Mouse (Mus musculus) monocyte, adult 59 days (primary cell): Measurements from ENCODE around the gene Gm3696. TPM values are rescaled to one million over a fixed set of nuclear protein-coding genes. Genes with fewer than 3 reads are reported as not detected.

ENCODE experiments used
- total RNA-seq, 2 experiments: library from RNA; stranded (reverse); gene quantifications; one replicate each; pipeline ENCODE4 v1.2.4; 2023

Gm3696 gene
- not detected for total RNA-seq

DNA sequence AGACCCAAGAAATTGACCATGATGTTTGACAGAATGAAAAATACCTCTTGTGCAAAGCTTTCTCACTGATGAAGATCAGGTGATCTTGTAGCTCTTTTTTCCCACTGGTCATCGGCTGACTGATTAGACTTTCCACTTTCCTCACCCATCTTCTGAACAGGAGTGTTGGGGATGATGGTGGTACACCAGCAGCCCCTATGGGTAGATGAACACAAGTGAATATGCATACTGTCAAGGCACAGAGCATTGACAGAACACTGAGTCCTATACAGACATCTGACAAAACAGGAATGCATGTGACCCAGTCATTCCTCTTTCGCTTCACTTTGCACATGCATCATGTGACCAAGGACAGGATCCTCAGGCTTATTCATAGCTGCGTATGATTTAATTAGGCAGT, at the start of gene Gm3696:
Gene Gm3696 (minus strand): TSS at position 101 of the 400 bp plus-strand sequence.

DNA sequence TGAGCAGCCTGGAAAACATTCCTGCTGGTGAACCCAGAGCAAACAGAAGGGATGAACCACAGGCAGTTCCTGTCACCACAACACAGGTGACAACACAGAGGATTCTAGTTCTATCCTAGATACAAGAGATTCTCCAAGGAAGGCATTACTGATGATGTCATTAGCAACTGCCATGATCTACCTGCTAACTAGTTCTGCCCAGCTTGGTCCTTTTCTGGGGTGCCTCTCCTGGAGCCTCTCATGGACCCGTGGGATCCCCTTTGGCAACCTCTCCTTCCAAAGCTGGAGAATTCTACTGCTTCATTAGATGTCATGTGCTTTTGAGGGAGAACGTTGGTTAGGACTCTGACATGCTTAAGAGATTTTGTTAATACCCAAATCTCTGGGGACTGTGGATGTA, 24.9 kb upstream of the Gm3696 start, which contains the start of gene Gm6676:
Gene Gm6676 (minus strand): TSS at position 101 of the 400 bp plus-strand sequence.

DNA sequence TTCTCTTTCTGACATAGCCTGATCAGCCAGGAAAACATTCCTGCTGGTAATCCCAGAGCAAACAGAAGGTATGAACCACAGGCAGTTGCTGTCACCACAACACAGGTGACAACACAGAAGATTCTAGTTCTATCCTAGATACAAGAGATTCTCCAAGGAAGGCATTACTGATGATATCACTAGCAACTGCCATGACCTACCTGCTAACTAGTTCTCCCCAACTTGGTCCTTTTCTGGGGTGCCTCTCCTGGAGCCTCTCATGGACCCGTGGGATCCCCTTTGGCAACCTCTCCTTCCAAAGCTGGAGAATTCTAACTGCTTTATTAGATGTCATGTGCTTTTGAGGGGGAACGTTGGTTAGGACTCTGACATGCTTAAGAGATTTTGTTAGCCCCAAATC, 55.6 kb downstream of the Gm3696 start, which contains the start of gene Gm3685:
Gene Gm3685 (minus strand): TSS at position 101 of the 400 bp plus-strand sequence.

Other genes starting within 250 kb of the Gm3696 start
- not detected for gene Gm3667, start 210.7 kb downstream of the Gm3696 start, total RNA-seq
- not detected for gene Gm6356, start 126.8 kb downstream of the Gm3696 start, total RNA-seq
- not detected for gene Gm10406, start 73.2 kb downstream of the Gm3696 start, total RNA-seq
- gene Gm3685, start 55.7 kb downstream of the Gm3696 start, total RNA-seq: not detected
- gene Gm6676, start 24.8 kb upstream of the Gm3696 start, total RNA-seq: not detected
- gene Gm3512, start 73.9 kb upstream of the Gm3696 start, total RNA-seq: not detected
- not detected for gene Gm16434, start 93.9 kb upstream of the Gm3696 start, total RNA-seq
- gene Gm3727, start 164.1 kb upstream of the Gm3696 start, total RNA-seq: not detected
- gene Gm3739, start 214.4 kb upstream of the Gm3696 start, total RNA-seq: not detected
- gene Gm5797, start 231.8 kb upstream of the Gm3696 start, total RNA-seq: not detected